Mouse (Mus musculus) heart, postnatal 0 days (tissue): Measurements from ENCODE around the gene Arnt. TPM values are rescaled to one million over a fixed set of nuclear protein-coding genes. Genes with fewer than 3 reads are reported as not detected.

Experiments used
- ATAC-seq: fragments of 200-750 bp; cut with Nextera tagmentation; 2 replicates; pipeline ENCODE4 v1.8.0; 2017; ENCODE audit warnings: low read depth, moderate number of reproducible peaks, moderate library complexity; ENCODE audit not compliant: insufficient read depth
- DNase-seq: peaks from one replicate; pipeline ENCODE4 v3.0.0-alpha.2; 2016; ENCODE audit warnings: low spot score
- H3K27ac ChIP-seq: fragments of 300-500 bp; sonication (generic); 2 replicates; pipeline ENCODE4 v1.5.1; 2014; ENCODE audit warnings: low read depth, mild to moderate bottlenecking
- H3K27me3 ChIP-seq: fragments of 300-500 bp; sonication (generic); 2 replicates; pipeline ENCODE4 v1.6.1; 2014; ENCODE audit warnings: low read length, mixed read lengths; ENCODE audit not compliant: control insufficient read depth, insufficient read depth
- H3K36me3 ChIP-seq: fragments of 300-500 bp; sonication (generic); replicated peaks from 2 replicates; pipeline ENCODE4 v1.6.1; 2014; ENCODE audit warnings: low read length, mixed read lengths; ENCODE audit not compliant: control insufficient read depth, insufficient read depth
- H3K4me1 ChIP-seq: fragments of 300-500 bp; sonication (generic); 2 replicates; pipeline ENCODE4 v1.6.1; 2014; ENCODE audit warnings: antibody characterized with exemption; ENCODE audit not compliant: control insufficient read depth, insufficient read depth
- H3K4me2 ChIP-seq: fragments of 300-500 bp; sonication (generic); 2 replicates; pipeline ENCODE4 v1.6.1; 2014; ENCODE audit warnings: low read depth, mild to moderate bottlenecking, low read length, moderate library complexity
- H3K4me3 ChIP-seq: fragments of 300-500 bp; sonication (generic); 2 replicates; pipeline ENCODE4 v1.5.1; 2014; ENCODE audit warnings: low read depth, low read length
- H3K9ac ChIP-seq: fragments of 300-500 bp; sonication (generic); replicated peaks from 2 replicates; pipeline ENCODE4 v1.6.1; 2014; ENCODE audit warnings: low read depth, low read length, mixed read lengths
- H3K9me3 ChIP-seq: fragments of 300-500 bp; sonication (generic); replicated peaks from 2 replicates; pipeline ENCODE4 v1.6.1; 2016; ENCODE audit warnings: low read length; ENCODE audit not compliant: control insufficient read depth
- CTCF ChIP-seq: IDR thresholded peaks from 2 replicates; pipeline ENCODE4 v1.5.1; 2016; ENCODE audit warnings: antibody characterized with exemption, control low read depth, low read depth
- EP300 ChIP-seq: IDR thresholded peaks from 2 replicates; pipeline ENCODE4 v1.6.1; 2016; ENCODE audit warnings: antibody characterized with exemption, low read depth
- WGBS: fragments of 180-500 bp; shearing (Covaris S2); extraction: QIAGEN DNeasy Blood & Tissue Kit; methylation state at CpG from one replicate; pipeline ENCODE4 v1.1.7; 2014; 5-methylcytosine and 5-hydroxymethylcytosine counted together
- polyA plus RNA-seq: library from polyadenylated mRNA; unstranded; fragments of >200 nt; fragmentation: Nextera tagmentation; extraction: Ambion mirVana; gene quantifications from 2 replicates; pipeline ENCODE4 v1.2.1, GENCODE M21; 2015
- total RNA-seq: library from RNA; depleted of rRNA; stranded (reverse); fragments of >200 nt; gene quantifications from 2 replicates; pipeline ENCODE4 v1.2.3, GENCODE M21; 2014; ENCODE audit warnings: low replicate concordance

The Arnt gene
- total and polyA plus RNA-seq, 2 experiments from 2014 or later: 22.4 to 23.0 TPM

DNA sequence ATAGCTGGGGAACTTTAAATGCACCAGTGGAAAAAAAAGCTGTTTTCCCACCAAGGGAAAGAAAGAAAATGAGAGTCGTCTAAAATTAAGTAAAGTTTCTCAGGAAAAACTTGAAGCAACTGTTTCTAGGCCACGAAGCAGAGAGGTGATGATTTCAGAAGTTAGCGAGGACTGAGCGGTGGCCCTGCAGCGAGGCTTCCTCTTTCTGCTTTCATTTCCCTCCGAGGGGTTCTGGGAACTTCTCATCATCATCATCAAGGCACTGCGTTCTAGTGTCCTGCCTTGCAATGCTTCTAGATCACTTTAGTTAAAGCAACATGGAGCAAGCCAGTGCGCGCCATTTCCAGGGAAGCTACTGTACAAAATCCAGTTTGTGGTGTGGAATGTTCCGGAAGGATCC, 87.0 kb downstream of the Arnt start:
- Histone ChIP-seq H3K4me2 (no peak overlapping the region), H3K27me3 (no peaks in the 10 kb centered on the region), H3K9me3 (no peaks in the 10 kb centered on the region), H3K4me3 (no peak overlapping the region), H3K9ac (no peak overlapping the region), H3K27ac (no peak overlapping the region), H3K36me3 (no peaks in the 10 kb centered on the region), H3K4me1 (no peaks in the 10 kb centered on the region)
- DNase-seq: no peak
- ATAC-seq: no peak
- TF ChIP-seq EP300 (no peak), CTCF (no peak)
- 74% methylated on average over 10 of the region's 10 CpGs for WGBS

DNA sequence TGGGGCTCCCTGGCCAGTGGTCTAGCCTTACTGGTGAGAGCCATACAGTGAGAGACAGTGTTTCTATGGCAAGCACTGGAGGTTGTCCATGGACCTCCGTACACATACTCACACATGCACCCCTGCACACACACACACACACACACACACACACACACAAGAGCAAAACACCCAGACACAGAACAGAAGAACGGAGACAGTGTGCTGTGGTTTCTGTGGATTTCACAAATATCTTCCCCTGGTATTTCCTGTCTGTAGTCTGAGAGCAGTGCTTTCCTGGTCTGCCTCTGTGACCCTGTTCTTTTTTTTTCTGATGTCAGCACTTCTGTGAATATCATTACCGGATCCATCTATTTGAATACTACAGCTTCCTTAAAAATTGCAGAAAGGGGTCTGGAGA, 89.5 kb downstream of the Arnt start:
- H3K9ac ChIP-seq: no peak overlapping the region
- H3K9me3 ChIP-seq: no peaks in the 10 kb centered on the region
- H3K27me3 ChIP-seq: no peaks in the 10 kb centered on the region
- H3K4me1 ChIP-seq: no peaks in the 10 kb centered on the region
- no peaks in the 10 kb centered on the region for H3K36me3 ChIP-seq
- DNase-seq (no peak), ATAC-seq (no peak)
- TF ChIP-seq CTCF (no peak), EP300 (no peak)
- H3K4me2 ChIP-seq: no peak overlapping the region
- H3K27ac ChIP-seq: no peak overlapping the region
- H3K4me3 ChIP-seq: no peak overlapping the region
- 46% methylated on average over 3 of the region's 3 CpGs for WGBS

GRCm38 (mm10) chr3:95524673-95525072, 90.5 kb downstream of the Arnt start:
- WGBS: 64% methylated on average over 2 of the region's 2 CpGs
- H3K27me3 ChIP-seq: no peaks in the 10 kb centered on the region

DNA sequence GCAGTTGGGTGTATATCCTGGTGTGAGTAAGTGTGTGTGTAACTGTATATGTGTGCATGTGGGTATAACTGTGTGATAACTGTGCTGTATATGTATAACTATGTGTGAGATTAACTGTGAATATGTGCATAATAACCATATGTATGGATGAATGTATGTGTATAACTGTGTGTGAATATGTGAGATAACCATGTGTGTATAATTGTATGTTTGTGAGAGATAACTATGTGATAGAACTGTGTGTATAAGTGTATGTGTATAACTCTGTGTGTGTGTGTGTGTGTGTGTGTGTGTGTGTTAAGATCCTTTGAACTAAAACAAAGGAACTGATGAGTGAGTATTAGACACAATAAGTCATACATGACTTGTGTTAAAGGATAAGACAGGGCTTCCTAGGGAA, 91.9 kb downstream of the Arnt start:
- H3K36me3 ChIP-seq: no peaks in the 10 kb centered on the region
- ATAC-seq (no peak), DNase-seq (no peak)
- no peaks in the 10 kb centered on the region for H3K9me3 ChIP-seq
- no peak overlapping the region for H3K27ac ChIP-seq
- H3K27me3 ChIP-seq: no peaks in the 10 kb centered on the region
- no peaks in the 10 kb centered on the region for H3K4me1 ChIP-seq
- H3K9ac ChIP-seq: no peak overlapping the region
- no peak overlapping the region for H3K4me3 ChIP-seq
- H3K4me2 ChIP-seq: no peak overlapping the region
- no peak for TF ChIP-seq CTCF
- TF ChIP-seq EP300: no peak

More at GRCm38 (mm10) chr3:95524673-95525072, 90.5 kb downstream of the Arnt start:
- ATAC-seq: no peak
- TF ChIP-seq CTCF (no peak), EP300 (no peak)
- no peaks in the 10 kb centered on the region for H3K36me3 ChIP-seq
- H3K9me3 ChIP-seq: no peaks in the 10 kb centered on the region
- H3K27ac ChIP-seq: no peak overlapping the region
- DNase-seq: no peak
- no peak overlapping the region for H3K4me3 ChIP-seq
- H3K4me1 ChIP-seq: no peaks in the 10 kb centered on the region
- H3K4me2 ChIP-seq: no peak overlapping the region
- no peak overlapping the region for H3K9ac ChIP-seq

DNA sequence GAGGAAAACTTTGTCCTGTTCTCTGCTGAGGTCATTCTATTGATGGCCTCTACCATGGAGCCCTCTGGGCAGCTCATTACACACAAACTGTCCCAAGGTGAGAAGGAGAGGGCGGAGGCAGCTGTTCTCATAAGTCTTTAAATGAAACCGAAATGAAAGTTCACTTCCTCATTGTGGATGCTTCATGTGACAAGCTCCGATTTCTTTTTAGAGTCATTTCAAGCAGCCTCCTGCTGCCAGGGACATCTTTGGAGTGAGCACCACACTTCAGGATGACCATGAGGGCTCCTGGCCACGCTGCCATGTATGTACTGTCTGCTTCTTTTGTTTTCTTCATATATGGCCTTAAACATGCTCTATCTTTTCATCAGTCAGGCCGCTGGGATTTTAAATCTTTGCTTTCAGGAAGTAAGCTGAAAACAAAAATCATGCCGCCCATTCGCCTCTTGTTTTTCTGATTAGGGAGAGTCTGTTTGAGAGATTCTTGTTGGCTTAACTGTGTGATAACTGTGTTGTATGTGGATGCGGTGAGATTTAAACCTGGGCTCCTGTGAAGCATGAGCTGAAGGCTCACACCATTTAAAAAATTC, 92.5 kb downstream of the Arnt start, which contains the start of gene Ctss:
TSS of gene Ctss (plus strand) at position 165 of the 590 bp plus-strand sequence.
- Histone ChIP-seq H3K4me1 (no peaks in the 10 kb centered on the region), H3K9me3 (no peaks in the 10 kb centered on the region), H3K27me3 (no peaks in the 10 kb centered on the region), H3K9ac (no peak within 1 kb of the TSS), H3K36me3 (no peaks in the 10 kb centered on the region), H3K27ac (no peak within 1 kb of the TSS), H3K4me2 (no peak within 1 kb of the TSS), H3K4me3 (no peak within 1 kb of the TSS)
- WGBS: 76% methylated on average over 8 of the region's 8 CpGs
- no peak for TF ChIP-seq EP300
- ATAC-seq (no peak), DNase-seq (no peak)

GRCm38 (mm10) chr3:95529814-95530213, 95.6 kb downstream of the Arnt start:
- Histone ChIP-seq H3K4me2 (no peak overlapping the region), H3K4me1 (no peaks in the 10 kb centered on the region), H3K36me3 (no peaks in the 10 kb centered on the region), H3K9me3 (no peaks in the 10 kb centered on the region), H3K9ac (no peak overlapping the region), H3K27ac (no peak overlapping the region), H3K27me3 (no peaks in the 10 kb centered on the region), H3K4me3 (no peak overlapping the region)
- no peak for DNase-seq
- no peak for TF ChIP-seq EP300
- TF ChIP-seq CTCF: no peak
- WGBS: 80% methylated on average over 6 of the region's 6 CpGs
- no peak for ATAC-seq
